Mouse (Mus musculus): ENCODE data around the gene Car7.
A peak's percentile ranks its signal among the peaks of the same experiment; 100 is the strongest.
"Not testable (repeated sequence)": the region's sequence is repeated elsewhere in the genome, so short reads cannot be mapped to it uniquely, and the experiment has no call there.

The Car7 gene

DNA sequence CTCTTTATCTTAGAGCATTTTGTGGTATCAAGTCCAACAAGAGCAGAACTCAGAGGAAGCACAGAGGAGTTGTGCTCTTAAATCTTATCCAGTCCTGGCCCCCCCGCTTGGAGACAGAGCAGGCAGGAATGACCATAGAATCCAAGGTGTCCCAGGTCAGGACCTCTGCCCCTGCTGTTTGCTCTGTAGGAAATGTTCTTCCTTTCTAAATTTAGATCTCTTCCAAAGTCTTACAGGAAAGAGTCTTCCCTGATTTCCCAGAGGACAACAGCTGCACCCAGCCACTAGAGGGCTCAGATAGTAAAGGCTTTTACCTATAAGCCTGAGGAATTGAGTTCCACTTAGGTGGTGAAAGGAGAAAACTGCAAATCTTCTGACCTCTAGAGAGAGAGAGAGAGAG lies 35.1 kb downstream of the Car7 start:
- DNase-seq (ENCODE audit: low spot score in 2 of 2), result no peak

- DNase-seq (ENCODE audit: low spot score in 2 of 2), result peak; percentile 65 to 78
Measured at GRCm38 (mm10) chr8:104570436-104571343, 36.2 kb downstream of the Car7 start.

DNA sequence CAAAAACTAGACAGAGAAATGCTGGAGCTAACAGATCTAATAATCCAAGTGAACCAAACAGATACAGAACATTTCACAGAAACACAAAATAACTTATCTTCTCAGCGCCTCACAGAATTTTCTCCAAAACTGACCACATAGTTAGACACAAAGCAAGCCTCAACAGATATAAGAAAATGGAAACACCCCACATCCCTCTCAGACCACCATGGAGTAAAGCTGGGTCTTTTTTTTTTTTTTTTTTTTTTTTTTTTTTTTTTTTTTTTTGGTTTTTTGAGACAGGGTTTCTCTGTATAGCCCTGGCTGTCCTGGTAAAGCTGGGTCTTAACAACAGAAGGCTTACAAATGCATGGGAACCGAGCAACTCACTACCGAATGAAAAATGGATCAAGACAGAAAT lies 42.3 kb downstream of the Car7 start:
- DNase-seq (ENCODE audit: low spot score in 2 of 2), result no peak

GRCm38 (mm10) chr8:104577606-104578005 lies 43.1 kb downstream of the Car7 start:
- DNase-seq (ENCODE audit: low spot score in 2 of 2), result not testable (repeated sequence)

GRCm38 (mm10) chr8:104584522-104584921 lies 50.0 kb downstream of the Car7 start:
- no peak for DNase-seq (ENCODE audit: low spot score in 2 of 2)

DNA sequence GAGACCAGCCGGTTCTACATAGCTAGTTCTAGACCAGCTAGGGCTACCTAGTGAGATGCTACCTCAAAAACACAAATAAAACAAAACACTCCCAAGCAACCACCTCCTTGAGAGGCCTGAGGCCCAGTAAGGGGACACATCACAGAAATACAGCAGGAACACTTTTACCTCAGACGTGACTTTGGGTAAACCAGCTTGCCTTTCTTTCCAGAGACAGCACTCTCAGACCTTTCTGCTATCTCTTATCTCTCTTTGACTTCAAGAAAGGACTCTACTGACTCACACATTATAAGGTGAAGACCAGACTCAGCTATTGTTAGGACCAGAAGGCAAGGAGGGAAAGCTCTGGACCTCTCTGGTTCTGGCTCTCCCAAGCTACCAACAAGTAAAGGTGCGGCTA lies 55.8 kb downstream of the Car7 start:
- DNase-seq (ENCODE audit: low spot score in 2 of 2), result no peak

- DNase-seq (ENCODE audit: low spot score in 2 of 2), result peak; percentile 76 to 78
Measured at GRCm38 (mm10) chr8:104591133-104591834, 56.8 kb downstream of the Car7 start, which contains the start of gene Pdp2. Gene Pdp2, plus strand, starts transcription at chr8:104591451.

DNA sequence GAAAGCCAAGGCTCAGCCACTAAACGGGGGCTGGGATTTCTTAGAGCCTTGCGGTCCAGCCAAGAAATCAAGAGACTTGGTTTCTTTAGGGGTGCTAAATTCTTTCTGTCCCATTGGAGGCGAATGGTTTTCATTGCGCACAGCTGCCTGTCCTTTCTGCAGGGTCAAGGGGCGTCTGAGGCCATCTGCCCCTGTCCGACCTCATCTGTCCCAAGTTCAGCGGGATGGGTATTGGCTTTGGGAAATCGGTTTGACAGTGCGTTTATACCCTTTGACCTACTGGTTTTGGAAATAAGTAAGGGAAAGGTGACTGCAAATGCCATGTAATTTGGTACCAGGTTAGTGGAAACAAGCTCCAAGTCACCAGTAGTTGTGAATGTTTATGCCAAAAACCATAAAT lies 57.4 kb downstream of the Car7 start:
- no peak for DNase-seq (ENCODE audit: low spot score in 2 of 2)

DNA sequence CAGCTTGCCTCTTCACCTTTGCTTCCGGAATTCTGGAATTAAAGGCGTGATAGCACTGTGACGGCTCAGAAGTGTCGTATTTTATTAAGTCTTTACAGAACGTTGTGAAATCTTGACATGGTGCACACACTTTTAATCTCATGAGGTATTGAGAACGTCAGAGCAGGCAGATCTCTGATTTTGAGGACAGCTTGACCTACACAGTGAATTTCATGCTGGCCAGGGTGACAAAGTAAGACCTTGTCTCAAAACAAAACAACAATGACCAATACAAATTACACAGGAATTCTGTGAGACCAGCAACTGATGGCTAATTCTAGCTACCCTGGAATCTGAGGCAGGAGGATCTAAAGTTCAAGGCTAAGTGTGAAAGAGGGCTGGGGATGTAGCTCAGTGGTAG lies 58.1 kb downstream of the Car7 start:
- DNase-seq (ENCODE audit: low spot score in 2 of 2), result no peak

- DNase-seq (ENCODE audit: low spot score in 2 of 2), result no peak
Measured at GRCm38 (mm10) chr8:104593536-104594325, 59.2 kb downstream of the Car7 start.

DNA sequence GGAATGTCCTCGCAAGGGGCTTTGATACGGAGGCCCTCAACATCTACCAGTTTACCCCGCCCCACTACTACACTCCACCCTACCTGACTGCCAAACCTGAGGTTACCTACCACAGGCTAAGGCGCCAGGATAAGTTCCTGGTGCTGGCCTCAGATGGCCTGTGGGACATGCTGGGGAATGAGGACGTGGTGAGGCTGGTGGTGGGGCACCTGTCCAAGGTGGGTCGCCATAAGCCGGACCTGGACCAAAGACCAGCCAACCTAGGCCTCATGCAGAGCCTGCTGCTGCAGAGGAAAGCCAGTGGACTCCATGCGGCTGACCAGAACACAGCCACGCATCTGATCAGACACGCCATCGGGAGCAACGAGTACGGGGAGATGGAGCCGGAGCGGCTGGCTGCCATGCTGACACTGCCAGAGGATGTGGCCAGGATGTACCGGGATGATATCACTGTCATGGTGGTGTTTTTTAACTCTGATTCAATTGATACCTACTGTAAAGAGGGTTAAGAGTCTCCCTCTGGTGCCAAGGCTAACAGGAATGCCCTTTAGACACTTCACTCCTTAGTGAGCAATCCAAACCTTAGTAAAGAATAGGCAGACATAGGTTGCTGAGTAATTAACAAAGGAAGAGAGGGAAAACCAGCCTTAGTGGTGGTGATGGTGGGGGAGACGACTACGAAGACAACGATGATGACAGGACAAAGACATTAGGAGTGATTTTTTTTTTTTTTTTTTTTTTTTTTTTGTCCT lies 60.3 kb downstream of the Car7 start:
- no peak for DNase-seq (ENCODE audit: low spot score in 2 of 2)

GRCm38 (mm10) chr8:104595773-104596536 lies 61.5 kb downstream of the Car7 start:
- DNase-seq (ENCODE audit: low spot score in 2 of 2), result no peak

- DNase-seq (ENCODE audit: low spot score in 2 of 2), result no peak
Measured at GRCm38 (mm10) chr8:104597656-104598055, 63.2 kb downstream of the Car7 start.

- DNase-seq (ENCODE audit: low spot score in 2 of 2), result no peak
Measured at GRCm38 (mm10) chr8:104598496-104598895, 64.0 kb downstream of the Car7 start.

Data from spleen, postnatal 14 days (tissue).